Comparison of ENCODE assay signal across 8 mouse cellular contexts in genomic region chr5:63969476-63970112, GRCm38 (mm10). TPM values are rescaled to one million over a fixed set of nuclear protein-coding genes. Genes with fewer than 3 reads are reported as not detected.
DNase-seq lines count a peak whose midpoint lies in the region; ATAC-seq and TF ChIP-seq lines count a peak whose summit lies in the region.

No protein-coding gene starts in this region.

- H3K36me3 ChIP-seq in E14TG2a.4 (ENCODE audit: insufficient read depth, low read length), result peaks cover 4% of the 10 kb centered on the region
- H3K36me3 ChIP-seq in forebrain, embryonic 12.5 days (replicated peaks), result no peaks in the 10 kb centered on the region
- H3K36me3 ChIP-seq in limb, embryonic 14.5 days (ENCODE audit: control insufficient read depth, insufficient read depth, low read length), result no peaks in the 10 kb centered on the region
- no peaks in the 10 kb centered on the region for H3K36me3 ChIP-seq in stomach, embryonic 16.5 days (ENCODE audit: control insufficient read depth, insufficient read depth, low read length)

- H3K9ac ChIP-seq in forebrain, embryonic 12.5 days, result no peak overlapping the region; the same call in 1 of the 2 replicates
- H3K9ac ChIP-seq in limb, embryonic 14.5 days (ENCODE audit: low read depth, low read length, severe bottlenecking), result peak overlapping the region; percentile 69; the same call in 1 of the 2 replicates
- H3K9ac ChIP-seq in stomach, embryonic 16.5 days (ENCODE audit: low read length), result peak overlapping the region; percentile 69; the same call in 1 of the 2 replicates

- peak overlapping the region; percentile 97 for H3K27ac ChIP-seq in gastrocnemius, adult 2 months
- H3K27ac ChIP-seq in forebrain, embryonic 12.5 days, result peak overlapping the region; percentile 44; the same call in 1 of the 2 replicates
- H3K27ac ChIP-seq in limb, embryonic 14.5 days (replicated peaks; ENCODE audit: low read depth, low read length), result peak overlapping the region; percentile 29
- H3K27ac ChIP-seq in stomach, embryonic 16.5 days (ENCODE audit: low read length), result peak overlapping the region; percentile 78

- H3K27me3 ChIP-seq in E14TG2a.4 (ENCODE audit: insufficient read depth, low read length), result no peaks in the 10 kb centered on the region
- no peaks in the 10 kb centered on the region for H3K27me3 ChIP-seq in forebrain, embryonic 12.5 days
- H3K27me3 ChIP-seq in limb, embryonic 14.5 days (ENCODE audit: control insufficient read depth, insufficient read depth, low read length), result no peaks in the 10 kb centered on the region
- no peaks in the 10 kb centered on the region for H3K27me3 ChIP-seq in stomach, embryonic 16.5 days (ENCODE audit: control insufficient read depth, insufficient read depth, low read length)

- DNase-seq in gastrocnemius, adult 2 months, result no peak
- no peak for DNase-seq in gastrocnemius, postnatal 4 days (ENCODE audit: low spot score in 2 of 2)
- no peak for DNase-seq in limb, embryonic 14.5 days (ENCODE audit: low spot score)
- no peak for DNase-seq in layer of hippocampus, postnatal 10 days (ENCODE audit: low spot score in 2 of 2)
- DNase-seq in spleen, postnatal 4 days (ENCODE audit: low spot score in 2 of 2), result no peak

- H3K4me1 ChIP-seq in E14TG2a.4 (replicated peaks; ENCODE audit: low read depth, low read length), result peaks cover 75% of the 10 kb centered on the region
- H3K4me1 ChIP-seq in forebrain, embryonic 12.5 days, result peaks cover 28% of the 10 kb centered on the region
- H3K4me1 ChIP-seq in limb, embryonic 14.5 days (ENCODE audit: control insufficient read depth, insufficient read depth, low read length), result peaks cover 11% of the 10 kb centered on the region; the same call in 1 of the 2 replicates
- H3K4me1 ChIP-seq in stomach, embryonic 16.5 days (ENCODE audit: control insufficient read depth, insufficient read depth, low read length), result peaks cover 18% of the 10 kb centered on the region

- no peak for ATAC-seq in forebrain, embryonic 12.5 days (ENCODE audit: low FRiP score)
- ATAC-seq in limb, embryonic 14.5 days (ENCODE audit: low FRiP score, low read depth), result no peak
- no peak for ATAC-seq in stomach, embryonic 16.5 days (ENCODE audit: insufficient read depth, low FRiP score)

- intact Hi-C loops in gastrocnemius, adult 2 months (cut with DNase I), result loop anchor here (2.0 to 5.0 kb wide), 3 partner anchors 47 to 63 kb away; no protein-coding TSS in a partner anchor

- peak overlapping the region; percentile 72 for H3K4me2 ChIP-seq in forebrain, embryonic 12.5 days
- H3K4me2 ChIP-seq in limb, embryonic 14.5 days (replicated peaks; ENCODE audit: low read depth, low read length, severe bottlenecking), result peak overlapping the region; percentile 75
- peak overlapping the region; percentile 67 for H3K4me2 ChIP-seq in stomach, embryonic 16.5 days (ENCODE audit: low read depth, low read length)

- no peak for TF ChIP-seq POLR2A in limb, embryonic 14.5 days (IDR thresholded peaks at IDR 0.05; ENCODE audit: borderline replicate concordance, extremely low read depth, insufficient read depth, insufficient read length)

- WGBS in forebrain, embryonic 12.5 days, result 23% methylated on average over 5 of the region's 5 CpGs
- 15% methylated on average over 5 of the region's 5 CpGs for WGBS in limb, embryonic 14.5 days
- 18% methylated on average over 5 of the region's 5 CpGs for WGBS in stomach, embryonic 16.5 days

- TF ChIP-seq CTCF in gastrocnemius, adult 2 months (IDR thresholded peaks at IDR 0.05), result no peak
- no peak for TF ChIP-seq CTCF in E14TG2a.4 (conservative IDR thresholded peaks at IDR 0.05; ENCODE audit: low read length)

- no peaks in the 10 kb centered on the region for H3K9me3 ChIP-seq in E14TG2a.4 (ENCODE audit: low read length)
- no peaks in the 10 kb centered on the region for H3K9me3 ChIP-seq in forebrain, embryonic 12.5 days
- no peaks in the 10 kb centered on the region for H3K9me3 ChIP-seq in limb, embryonic 14.5 days (ENCODE audit: control insufficient read depth, low read length)
- no peaks in the 10 kb centered on the region for H3K9me3 ChIP-seq in stomach, embryonic 16.5 days (replicated peaks; ENCODE audit: control insufficient read depth, low read length)

- peak overlapping the region; percentile 91 for H3K4me3 ChIP-seq in gastrocnemius, adult 2 months
- H3K4me3 ChIP-seq in E14TG2a.4 (replicated peaks; ENCODE audit: low read length), result peak overlapping the region; percentile 90
- peak overlapping the region; percentile 12; the same call in 1 of the 2 replicates for H3K4me3 ChIP-seq in forebrain, embryonic 12.5 days (replicated peaks)
- peak overlapping the region; percentile 67 for H3K4me3 ChIP-seq in limb, embryonic 14.5 days (replicated peaks; ENCODE audit: low read length)
- peak overlapping the region; percentile 76 for H3K4me3 ChIP-seq in stomach, embryonic 16.5 days (replicated peaks; ENCODE audit: low read length)

RNA-seq across cellular contexts. Expression of gene Rell1, which starts 0.9 kb away (rescaled TPM):
- total RNA-seq in gastrocnemius, adult 2 months (2021), result 10 to 100 TPM in 1 of 2 experiments, 1 to 10 TPM in 1; 8.0 to 12.5 TPM
- total RNA-seq in gastrocnemius, postnatal 4 days (2021), result 10 to 100 TPM; 20.2 to 20.8 TPM
- 15.8 and 16.5 TPM in 2 replicates for polyA plus RNA-seq in forebrain, embryonic 12.5 days (2016; fragmentation: Nextera tagmentation; extraction: Ambion mirVana)
- 12.5 and 12.8 TPM in 2 replicates for polyA plus RNA-seq in limb, embryonic 14.5 days (2012; rRNA removed)
- polyA plus RNA-seq in limb, embryonic 14.5 days (2014; fragmentation: Nextera tagmentation; extraction: Ambion mirVana), result 11.9 and 12.2 TPM in 2 replicates
- polyA plus RNA-seq in stomach, embryonic 16.5 days (2015; fragmentation: Nextera tagmentation; extraction: Ambion mirVana), result 23.0 and 23.1 TPM in 2 replicates
- total RNA-seq in layer of hippocampus, postnatal 10 days (2021), result 10 to 100 TPM; 15.2 to 16.6 TPM

Comparison
In these comparisons a context has a peak if more than half of its experiments do, and no peak if none do; other contexts are left out.
1. H3K27ac ChIP-seq: peak in every context shown above with its lines; median percentile 97 in gastrocnemius, adult 2 months; 78 in stomach, embryonic 16.5 days; 44 in forebrain, embryonic 12.5 days; 29 in limb, embryonic 14.5 days.
2. H3K4me3 ChIP-seq: peak in every context shown above with its lines; median percentile 91 in gastrocnemius, adult 2 months; 90 in E14TG2a.4; 76 in stomach, embryonic 16.5 days; 67 in limb, embryonic 14.5 days; 12 in forebrain, embryonic 12.5 days.